Mouse (Mus musculus): ENCODE results near the gene Cnnm3.

DNA sequence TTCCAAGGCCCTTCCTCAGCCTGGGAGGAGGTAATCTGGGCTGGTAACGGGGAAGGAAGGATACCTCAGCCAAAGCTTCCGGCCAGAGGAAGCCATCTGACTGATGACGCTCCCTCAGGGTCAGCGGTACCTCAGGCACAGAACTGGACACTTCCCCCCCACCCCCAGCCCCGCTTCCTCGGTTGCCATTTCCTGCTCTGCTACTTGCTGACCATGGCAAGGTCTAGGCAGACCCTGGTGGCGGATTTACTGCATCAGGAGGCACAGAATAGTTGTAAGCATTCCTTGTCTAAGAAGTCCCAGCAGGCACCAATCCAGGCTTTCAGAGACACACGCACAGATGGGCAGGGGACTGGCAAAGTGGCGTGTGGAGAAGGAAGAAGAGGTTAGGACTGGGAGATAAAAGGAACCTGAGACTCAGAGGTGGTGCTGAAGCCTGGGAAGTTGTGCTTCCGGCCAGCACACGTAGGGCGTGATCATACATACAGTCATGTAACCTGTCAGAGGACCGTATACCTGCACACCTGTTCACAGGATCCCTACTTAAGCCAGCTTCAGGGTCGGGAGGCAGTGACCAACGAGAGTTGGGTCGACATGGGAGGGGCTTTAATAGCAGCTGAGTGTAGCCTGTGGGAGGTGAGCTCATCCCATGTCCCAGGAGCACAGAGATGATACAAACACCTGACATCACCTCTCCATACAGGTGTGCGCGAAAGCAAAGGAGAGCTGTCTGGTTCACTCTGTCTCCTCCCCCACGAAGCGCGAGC, 43.1 kb downstream of the Cnnm3 start:
- TF ChIP-seq MYOG (IDR thresholded peaks at IDR 0.05; ENCODE audit: control insufficient read depth in 1 of 3, insufficient read depth in 1 of 3, insufficient read length in 2 of 3, low read depth in 2 of 3) (no peak), TCF12 (IDR thresholded peaks at IDR 0.05; ENCODE audit: insufficient read depth, poor library complexity, severe bottlenecking) (no peak), POLR2AphosphoS2 (IDR thresholded peaks at IDR 0.05; ENCODE audit: insufficient read length, low read depth) (no peak), POLR2A (IDR thresholded peaks at IDR 0.05; ENCODE audit: insufficient read length, low read depth) (peak; percentile 23)

All from myocyte (in vitro differentiated cells).